Mouse (Mus musculus) thymus, postnatal 0 days (tissue): ENCODE data around the gene Evi2a. TPM values are rescaled to one million over a fixed set of nuclear protein-coding genes. Genes with fewer than 3 reads are reported as not detected.

Experiments
- DNase-seq: peaks from one replicate; pipeline ENCODE4 v3.0.0-alpha.2; 2015; ENCODE audit warnings: low spot score
- polyA plus RNA-seq: library from polyadenylated mRNA; unstranded; fragments of >200 nt; fragmentation: Nextera tagmentation; extraction: Ambion mirVana; gene quantifications from 2 replicates; pipeline ENCODE4 v1.2.1, GENCODE M21; 2015

Gene Evi2a
- polyA plus RNA-seq, result 11.1 and 11.7 TPM in 2 replicates

DNA sequence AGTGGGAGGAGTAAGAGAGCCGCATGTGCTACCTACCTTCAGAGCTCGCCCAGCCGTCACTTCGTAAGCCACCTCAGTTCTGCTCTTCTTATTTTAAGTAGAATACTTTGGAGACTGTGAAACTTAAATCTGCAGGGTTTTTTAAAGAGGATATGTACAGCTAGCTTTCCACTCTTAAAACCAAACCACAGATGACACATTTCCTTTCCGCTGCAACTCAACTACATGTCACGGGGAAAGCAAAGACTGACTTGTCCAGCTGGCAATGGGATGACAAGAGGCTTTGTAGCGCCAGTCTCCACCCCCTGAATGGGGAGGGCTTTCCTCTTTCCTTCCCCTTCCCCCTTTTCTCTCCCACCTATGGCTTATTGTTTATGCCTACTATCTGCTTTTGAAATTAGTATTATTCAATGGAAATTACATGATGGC lies at the start of gene Evi2a, which contains the start of gene Evi2:
Gene Evi2a, minus strand, starts transcription at position 277 of the 429 bp plus-strand sequence.
Gene Evi2, minus strand, starts transcription at position 257 of the 429 bp plus-strand sequence.
- peak; percentile 70 for DNase-seq

DNA sequence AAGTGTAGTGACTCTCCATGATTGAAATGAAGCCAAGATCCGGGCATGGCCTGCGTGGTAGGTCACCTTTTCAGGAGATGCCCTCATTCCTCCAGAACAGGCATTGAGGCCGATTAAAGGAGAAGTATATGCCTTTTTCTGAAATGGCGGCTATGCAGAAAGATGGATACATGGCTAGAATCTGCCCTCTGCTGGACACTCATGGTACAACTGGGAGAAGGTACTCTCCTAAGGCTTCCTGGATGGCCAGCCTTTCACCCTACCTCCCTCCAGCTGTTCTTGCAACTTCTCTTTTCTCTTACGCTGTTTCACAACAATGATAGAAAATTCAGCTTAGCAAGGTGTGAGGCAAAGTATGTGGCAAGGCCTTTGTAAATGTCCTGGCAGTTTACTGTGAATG lies 47.3 kb upstream of the Evi2a start:
- peak; percentile 84 for DNase-seq

DNA sequence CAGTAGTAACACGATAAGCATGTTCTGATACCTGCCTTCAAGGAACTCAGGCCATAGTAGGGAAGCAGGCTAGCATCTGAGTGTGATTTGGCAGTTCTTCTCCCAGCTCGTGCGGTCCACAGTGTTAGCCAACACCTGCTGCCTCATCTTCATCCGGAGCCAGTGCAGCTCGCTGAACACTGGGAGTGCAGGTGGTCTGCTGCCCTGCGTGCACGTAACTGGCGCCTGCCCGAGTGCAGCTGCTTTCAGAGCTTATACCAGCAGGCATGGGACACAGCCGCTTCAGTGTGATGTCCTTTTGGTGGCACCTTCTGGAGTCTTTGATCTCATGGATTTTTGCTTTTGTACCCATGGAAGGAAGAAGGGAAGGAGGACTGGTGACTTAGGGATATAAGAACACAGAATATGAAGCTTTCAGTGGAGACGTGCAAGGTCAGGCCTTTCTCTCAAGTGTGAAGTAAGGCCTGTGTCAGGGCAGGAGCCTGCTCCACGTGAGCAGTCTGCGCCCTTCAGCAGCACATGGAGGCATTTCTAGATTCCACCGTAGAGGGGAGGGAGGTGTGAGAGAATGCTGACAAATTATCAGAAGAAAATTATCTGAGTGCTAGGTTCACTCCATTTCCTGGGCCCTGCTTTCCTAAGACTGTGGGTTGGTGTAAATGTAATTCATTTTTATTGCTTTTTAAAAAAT lies 45.1 kb upstream of the Evi2a start:
- DNase-seq, result peak; percentile 40

DNA sequence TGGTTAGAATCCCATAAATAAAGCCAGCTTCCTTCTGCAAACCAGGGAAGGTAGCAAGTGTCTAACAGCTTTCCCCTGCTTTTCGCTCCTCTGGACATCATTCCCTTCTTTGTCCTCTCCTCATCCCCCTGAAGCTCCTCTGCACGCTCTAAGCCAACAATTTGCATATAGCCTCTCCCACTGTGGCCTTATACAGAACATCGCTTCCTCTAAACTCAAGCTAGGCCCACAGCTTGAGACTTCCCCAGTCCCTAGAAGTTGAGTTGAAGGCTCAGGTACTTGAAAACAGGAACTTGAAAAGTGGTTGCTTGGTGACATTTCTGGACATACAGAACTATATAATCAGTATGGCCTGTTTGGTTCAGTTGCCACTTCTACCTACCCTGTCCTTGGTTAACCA lies 43.4 kb upstream of the Evi2a start:
- no peak for DNase-seq

DNA sequence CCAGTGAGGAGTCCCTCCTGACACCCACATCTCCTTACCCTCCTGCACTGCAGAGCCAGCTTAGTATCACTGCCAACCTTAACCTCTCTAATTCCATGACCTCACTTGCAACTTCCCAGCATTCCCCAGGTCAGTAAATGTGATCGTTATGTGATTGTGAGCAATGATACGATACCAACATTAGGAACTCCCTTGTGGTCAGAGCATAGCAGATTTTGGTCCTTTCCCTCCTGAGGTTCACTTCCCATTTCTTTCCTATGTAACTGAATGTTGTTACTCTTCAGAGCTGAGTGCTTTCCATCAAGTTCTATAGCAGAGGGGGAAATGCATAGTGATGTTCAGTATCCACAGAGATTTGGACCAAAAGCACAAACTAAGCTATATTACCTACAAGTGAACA lies 39.9 kb upstream of the Evi2a start:
- DNase-seq, result no peak

DNA sequence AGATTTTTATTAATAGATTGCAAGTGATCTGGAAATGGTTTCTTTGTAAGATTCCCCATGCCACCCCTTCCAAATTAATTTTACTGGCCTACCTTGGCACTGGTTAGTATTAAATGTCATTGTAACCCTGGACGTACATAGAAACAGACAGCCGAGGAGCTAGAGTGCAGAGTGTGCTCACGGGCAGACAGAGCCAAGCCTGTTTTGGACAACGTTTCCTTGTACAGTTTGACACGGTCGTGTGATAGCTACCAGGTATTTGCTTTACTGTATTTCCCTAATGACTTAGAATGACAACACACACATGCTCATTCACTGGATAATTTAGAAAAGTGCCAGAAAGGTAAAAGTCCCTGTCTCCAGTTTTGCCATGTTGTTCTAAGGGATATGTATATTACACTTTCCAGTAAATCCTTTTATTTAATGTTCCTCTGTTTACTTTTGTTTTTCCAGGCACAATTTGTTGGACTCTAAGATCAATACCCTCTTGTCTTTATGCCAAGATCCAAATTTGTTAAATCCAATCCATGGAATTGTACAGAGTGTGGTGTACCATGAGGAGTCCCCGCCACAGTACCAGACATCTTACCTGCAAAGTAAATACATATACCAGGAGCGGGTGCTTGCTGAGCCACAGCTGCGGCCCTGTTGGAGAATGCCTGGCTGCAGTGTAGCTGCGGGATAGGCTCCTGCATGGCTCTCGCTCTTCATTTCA lies 37.9 kb upstream of the Evi2a start:
- no peak for DNase-seq

DNA sequence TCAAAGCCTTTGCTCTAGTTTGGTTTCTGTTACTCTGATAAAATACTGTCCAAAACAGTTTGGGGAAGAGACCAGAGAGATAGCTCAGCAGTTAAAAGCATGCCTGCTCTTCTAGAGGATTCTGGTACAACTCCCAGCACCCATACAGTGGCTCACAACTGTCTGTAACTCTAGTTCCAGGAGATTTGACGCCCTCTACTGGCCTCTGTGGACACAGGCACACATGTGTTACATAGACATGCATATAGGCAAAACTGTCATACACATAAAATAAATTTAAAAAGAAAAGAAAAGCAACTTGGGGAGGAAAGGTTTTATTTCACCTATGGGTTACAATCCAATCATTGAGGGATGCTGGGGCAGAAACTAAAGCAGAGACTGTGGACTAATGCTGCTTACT lies 36.5 kb upstream of the Evi2a start:
- no peak for DNase-seq

DNA sequence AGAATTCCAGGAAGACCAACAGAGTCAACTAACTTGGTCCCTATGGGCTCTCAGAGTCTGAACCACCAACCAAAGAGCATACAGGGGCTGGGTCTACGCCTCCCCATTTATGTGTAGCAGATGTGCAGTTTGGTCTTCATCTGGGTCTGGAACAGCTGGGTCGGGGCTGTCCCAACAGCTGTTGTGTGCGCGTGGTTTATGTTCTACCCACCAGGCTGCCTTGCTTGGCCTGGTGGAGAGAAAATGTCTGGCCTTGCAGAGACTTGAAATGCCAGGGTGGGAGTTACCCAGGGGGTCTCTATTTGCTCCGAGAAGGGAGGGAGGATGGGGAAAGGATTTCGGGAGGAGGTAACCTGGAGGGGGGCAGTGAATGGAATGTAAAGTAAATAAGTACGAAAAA lies 33.1 kb upstream of the Evi2a start:
- no peak for DNase-seq

DNA sequence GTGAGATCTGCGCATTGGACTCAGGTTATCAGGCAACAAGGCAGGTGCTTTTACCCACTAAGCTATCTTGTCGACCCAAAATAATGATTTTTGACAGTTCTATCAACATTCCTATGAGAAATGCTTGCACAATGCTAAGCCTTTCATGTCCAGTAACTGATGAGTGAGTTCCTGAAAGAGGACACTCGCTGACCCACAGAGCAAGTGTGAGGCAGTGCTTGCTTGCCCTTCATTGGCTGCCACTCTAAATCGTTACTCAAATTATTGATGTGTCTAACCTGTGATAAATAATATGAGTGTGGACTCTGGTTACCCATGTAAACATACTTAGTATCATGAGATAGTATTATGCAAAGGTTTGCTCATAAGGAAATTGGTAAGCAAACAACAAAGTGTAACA lies 30.1 kb upstream of the Evi2a start:
- no peak for DNase-seq

DNA sequence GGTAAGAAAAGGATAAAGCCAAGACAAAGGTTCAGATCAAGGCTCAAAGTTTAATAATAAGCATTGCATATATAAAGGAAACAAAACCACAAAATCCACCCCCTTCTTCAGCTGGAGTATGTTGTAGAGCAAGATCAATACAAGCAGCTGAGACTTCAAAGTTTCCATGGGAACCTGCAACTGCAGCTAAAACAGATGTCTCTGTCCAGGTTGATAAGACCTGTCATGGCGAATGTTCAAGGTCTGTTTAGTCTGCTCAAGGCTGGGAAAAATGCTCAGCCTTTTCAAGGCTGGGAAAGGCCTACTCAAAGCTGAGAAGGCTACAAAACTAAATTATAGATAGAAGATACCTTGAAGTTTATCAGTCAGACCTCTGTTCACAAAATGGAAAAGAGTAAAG lies 22.2 kb upstream of the Evi2a start:
- DNase-seq, result peak; percentile 39

DNA sequence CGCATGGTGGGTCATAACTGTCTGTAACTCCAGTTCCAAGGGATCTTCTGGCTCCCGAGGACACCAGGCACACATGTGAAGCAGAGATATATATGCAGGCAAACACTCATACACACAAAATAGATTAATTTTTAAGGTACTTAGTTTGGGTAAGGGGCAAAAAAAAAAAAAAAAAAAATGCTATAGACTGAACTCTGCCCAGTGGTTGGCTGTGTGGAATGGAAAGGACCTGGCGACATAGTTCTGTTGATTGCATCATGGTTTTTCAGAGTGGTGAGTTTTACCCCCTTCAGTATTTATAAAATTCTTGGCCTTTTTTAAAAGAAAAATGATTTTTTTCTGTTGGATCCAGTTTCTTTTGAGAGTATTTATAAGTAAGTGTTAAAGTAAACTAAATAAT lies 5.9 kb upstream of the Evi2a start:
- DNase-seq, result no peak

DNA sequence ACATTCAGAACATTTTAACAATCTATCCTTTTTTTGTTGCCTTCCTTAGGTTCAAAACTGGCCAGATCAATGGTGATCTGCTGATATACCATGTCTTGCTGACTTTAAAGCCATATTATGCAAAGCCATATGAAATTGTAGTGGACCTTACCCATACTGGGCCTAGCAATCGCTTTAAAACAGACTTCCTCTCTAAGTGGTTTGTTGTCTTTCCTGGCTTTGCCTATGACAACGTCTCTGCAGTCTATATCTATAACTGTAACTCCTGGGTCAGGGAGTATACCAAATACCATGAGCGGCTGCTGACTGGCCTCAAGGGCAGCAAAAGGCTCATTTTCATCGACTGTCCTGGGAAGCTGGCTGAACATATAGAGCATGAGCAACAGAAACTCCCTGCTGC lies 5.1 kb upstream of the Evi2a start:
- DNase-seq, result no peak

DNA sequence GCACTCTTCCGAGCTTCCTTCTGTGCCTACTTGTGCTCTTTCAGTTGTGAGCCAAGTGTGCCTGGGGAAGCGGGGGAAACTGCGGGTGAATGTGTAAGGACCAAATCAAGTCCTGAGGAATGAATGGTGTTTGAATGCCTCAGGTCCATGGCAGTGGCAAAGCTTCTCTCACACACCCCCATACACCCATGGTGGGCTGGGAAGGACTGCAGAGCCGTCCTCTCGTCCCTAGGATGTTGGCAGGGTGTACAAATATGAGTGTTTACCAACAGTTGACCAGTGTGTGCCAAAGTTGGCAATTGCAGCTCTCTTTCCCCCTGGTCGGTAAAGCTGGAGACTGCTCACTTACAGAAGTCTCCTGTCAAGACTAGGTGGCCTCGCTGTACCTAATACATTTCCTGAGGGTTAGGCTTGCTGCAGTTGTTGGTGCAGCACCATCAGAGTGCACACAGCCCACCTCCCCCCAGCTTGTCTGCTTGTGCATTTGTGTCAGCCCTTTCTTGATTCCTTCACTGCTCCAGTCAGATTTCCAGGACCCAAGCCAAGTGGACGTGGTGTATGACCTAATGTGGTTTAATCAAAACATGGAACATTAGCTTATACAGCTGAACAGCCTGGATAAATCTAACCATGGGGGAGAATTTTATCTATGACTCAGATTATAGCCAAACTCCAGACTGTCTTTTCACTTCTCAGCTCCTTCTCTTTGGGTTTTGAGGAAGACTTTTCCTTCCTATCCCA lies 3.7 kb upstream of the Evi2a start:
- no peak for DNase-seq

DNA sequence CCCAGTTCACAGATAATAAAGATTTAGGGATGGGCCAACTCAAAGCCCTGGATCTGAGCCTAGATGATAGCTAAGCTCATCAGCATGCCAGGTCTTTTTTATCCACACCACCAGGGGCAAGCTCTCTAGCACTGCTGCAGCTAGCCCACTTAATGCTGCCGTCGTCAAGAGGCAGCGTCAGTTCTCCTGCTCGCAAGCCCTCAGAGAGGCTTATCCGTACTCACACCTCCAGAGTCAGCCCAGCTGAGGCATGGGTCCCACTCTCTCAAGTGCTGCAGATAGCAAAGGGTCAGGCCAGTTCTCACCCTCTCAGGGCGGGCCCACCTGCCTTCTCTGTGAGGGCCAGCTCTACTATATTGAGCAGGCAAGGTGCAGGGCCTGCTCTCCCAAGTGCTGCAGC lies 2.9 kb upstream of the Evi2a start:
- no peak for DNase-seq

DNA sequence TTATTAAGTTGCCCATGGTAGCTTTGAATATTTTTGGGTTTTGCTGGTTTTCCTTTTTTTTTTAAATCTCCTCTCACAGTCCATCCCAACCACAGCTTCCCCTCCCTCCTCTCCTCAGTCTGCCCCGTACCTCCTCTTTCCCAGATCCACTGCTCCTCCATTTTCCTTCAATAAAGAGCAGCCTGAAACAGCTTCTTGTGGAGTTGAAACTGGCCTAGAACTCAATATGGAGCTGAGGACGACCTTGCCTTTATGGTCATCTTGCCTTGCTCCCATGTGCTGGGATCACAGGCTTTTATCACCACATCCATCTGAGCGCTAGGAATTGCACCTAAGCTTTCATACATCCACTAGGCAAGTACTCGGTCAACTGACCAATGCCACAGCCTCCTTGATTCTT lies 1.1 kb upstream of the Evi2a start:
- no peak for DNase-seq

DNA sequence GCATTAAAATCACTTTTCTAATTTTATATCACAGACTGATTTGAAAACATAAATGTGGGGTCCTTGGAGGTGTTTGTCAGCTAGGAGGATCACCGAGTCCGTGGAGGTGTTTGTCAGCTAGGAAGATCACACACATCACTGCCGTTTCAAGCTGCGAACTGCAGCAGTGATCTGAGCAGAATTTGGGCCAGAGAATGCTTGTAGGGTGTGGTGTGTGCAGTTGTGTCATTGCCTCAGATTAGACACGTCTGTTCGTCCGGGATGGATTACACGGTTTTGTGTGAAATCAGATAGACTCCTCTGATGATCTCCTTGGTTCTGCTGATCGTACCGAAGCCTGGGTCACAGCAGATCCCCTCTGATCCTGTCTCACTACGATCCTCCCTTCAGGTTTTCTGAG lies 365 bp upstream of the Evi2a start:
- DNase-seq, result no peak

DNA sequence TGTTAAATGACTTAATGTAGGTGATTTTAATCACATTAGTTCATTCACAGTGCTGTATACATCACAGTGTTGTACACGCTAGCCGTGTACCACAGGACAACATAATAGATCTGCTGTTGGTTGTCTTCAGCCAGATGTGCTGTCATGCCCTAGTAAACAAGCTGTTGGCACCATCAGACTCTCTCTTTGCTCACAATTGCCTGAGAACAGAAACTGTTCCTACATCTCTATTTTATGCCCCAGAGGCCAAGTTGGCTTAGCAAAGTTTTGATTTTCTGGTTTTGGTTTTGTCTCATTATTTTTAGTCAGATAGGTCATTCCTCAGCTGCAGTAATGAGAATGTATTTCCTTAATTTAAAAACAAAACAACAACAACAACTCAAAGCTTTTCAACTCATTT lies 673 bp downstream of the Evi2a start:
- no peak for DNase-seq

DNA sequence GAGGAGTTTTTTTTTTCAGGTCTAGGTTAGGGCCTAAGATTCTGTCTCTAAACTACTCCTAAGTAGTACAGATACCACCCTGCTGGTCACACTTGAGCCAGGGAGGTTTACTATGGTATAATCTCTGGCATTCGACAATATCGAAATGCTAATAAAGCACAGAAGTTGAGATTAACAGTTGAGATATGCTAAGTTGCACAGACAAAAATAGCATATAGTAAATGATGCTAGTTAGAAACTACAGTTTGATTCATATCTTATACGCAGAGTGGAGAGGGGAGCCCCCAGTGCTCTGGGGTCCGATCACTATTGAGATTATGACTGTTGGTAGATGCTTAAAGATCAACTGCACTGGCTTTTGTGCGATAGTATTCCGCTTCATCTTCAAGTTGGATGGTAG lies 1.2 kb downstream of the Evi2a start:
- DNase-seq, result no peak

DNA sequence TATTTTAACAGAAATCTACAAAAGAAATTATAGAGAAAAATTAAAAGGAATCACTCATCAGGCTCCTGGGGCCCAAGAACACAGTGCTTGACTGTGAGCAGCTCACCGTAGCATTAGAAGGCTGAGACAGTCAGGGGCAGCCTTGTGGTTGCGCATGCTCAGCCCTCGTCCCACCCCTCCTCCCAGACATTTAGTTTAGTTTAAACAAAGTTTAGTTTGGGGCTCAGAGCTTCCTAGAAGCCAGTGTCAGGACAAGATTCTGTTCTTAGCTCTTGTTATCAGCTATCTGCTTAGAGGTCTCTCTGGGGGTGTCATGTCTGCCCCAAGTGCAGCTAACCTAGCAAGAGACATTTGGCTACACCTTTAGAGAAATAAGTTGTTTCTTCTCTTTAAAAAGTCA lies 1.8 kb downstream of the Evi2a start:
- DNase-seq, result no peak

DNA sequence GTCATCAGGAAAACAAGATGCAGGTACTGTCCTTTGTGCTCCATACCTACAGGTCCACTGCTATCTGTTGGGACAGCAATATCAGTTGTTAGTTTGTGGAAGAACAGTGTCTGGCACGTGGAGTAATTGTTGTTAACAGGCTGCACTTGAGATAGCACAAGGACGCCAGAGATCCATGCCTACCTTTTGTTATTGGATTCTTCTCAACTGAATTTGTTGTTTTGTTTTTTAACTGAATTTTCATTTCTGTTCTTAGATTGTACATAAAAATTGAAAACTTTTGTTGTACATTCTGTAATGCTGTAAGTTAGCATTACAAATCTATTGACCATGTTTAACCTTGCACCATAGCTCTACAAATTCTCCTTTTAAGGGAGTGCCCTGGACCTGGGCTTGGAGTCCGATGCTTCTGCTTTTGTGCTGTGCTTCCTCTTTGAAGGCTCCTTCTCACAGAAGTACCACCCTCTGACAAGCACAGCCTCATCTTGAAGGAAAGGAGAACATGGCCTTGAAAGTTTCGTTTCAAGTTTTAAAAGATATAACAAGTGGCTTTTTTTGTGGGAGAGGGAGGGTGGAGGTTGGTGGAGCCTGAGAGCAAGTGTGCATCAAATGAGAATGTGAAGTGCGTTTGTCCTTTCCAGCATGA lies 2.5 kb downstream of the Evi2a start:
- peak; percentile 44 for DNase-seq

DNA sequence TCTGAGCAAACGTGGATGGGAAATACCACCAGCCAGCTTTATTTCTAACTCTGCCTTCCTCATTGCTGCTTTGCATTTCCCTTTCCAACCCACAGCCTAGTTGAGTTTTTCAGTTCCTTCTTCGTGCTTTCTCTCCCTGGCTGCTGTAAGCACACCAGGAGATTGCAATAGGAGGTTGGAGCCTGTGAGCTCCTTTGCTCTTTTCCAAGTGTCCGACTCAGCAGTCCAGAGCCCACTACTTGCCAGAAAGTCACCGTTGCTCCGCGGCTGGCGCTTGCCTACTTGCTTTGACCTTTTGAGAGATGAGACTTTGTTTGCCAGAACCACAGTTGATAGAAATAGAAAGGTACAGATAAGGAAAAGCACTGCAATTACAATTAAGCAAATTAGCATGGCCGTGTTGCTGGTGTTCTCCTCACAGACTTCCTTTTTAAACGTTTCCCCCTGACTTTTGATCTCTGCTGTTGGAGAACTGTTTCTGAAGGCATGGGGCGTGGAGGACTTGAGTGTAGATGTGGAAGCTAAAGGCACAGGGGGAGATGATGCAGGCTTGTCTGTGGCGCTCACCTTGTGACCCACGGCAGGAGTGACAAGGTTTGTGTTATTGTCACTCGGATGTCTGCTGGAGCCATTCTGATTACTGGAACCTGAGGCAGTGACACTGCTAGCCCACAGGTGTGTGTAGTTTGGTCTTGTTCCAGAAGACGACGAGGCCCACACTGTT lies 3.2 kb downstream of the Evi2a start:
- DNase-seq, result no peak
